Mouse (Mus musculus): ENCODE results near the gene Pf4. TPM values are rescaled to one million over a fixed set of nuclear protein-coding genes. Genes with fewer than 3 reads are reported as not detected.

Pf4 gene
- 41.2 and 50.2 TPM in 2 replicates for polyA plus RNA-seq (2012; rRNA removed)
- polyA plus RNA-seq (2014; fragmentation: Nextera tagmentation; extraction: Ambion mirVana), result 59.7 and 77.5 TPM in 2 replicates

GRCm38 (mm10) chr5:90771880-90772653 lies at the start of gene Pf4:
Gene Pf4, plus strand, starts transcription at chr5:90772435.
- H3K27ac ChIP-seq (replicated peaks; ENCODE audit: low read depth, low read length), result no peak within 1 kb of the TSS
- no peaks in the 10 kb centered on the region for H3K4me1 ChIP-seq (ENCODE audit: control insufficient read depth, insufficient read depth, low read length)
- H3K9ac ChIP-seq (ENCODE audit: low read depth, low read length, severe bottlenecking), result no peak within 1 kb of the TSS
- DNase-seq (ENCODE audit: low spot score), result no peak
- no peaks in the 10 kb centered on the region for H3K27me3 ChIP-seq (ENCODE audit: control insufficient read depth, insufficient read depth, low read length)
- H3K9me3 ChIP-seq (ENCODE audit: control insufficient read depth, low read length), result no peaks in the 10 kb centered on the region
- H3K4me2 ChIP-seq (replicated peaks; ENCODE audit: low read depth, low read length, severe bottlenecking), result no peak within 1 kb of the TSS
- H3K36me3 ChIP-seq (ENCODE audit: control insufficient read depth, insufficient read depth, low read length), result no peaks in the 10 kb centered on the region
- no peak for TF ChIP-seq POLR2A (IDR thresholded peaks at IDR 0.05; ENCODE audit: borderline replicate concordance, extremely low read depth, insufficient read depth, insufficient read length)
- H3K4me3 ChIP-seq (replicated peaks; ENCODE audit: low read length), result no peak within 1 kb of the TSS
- ATAC-seq (ENCODE audit: low FRiP score, low read depth), result no peak
- WGBS, result 82% methylated on average over 16 of the region's 16 CpGs

GRCm38 (mm10) chr5:90722656-90723055 lies 49.6 kb upstream of the Pf4 start:
- Histone ChIP-seq H3K36me3 (ENCODE audit: control insufficient read depth, insufficient read depth, low read length) (no peaks in the 10 kb centered on the region), H3K9me3 (ENCODE audit: control insufficient read depth, low read length) (no peaks in the 10 kb centered on the region), H3K27me3 (ENCODE audit: control insufficient read depth, insufficient read depth, low read length) (no peaks in the 10 kb centered on the region), H3K27ac (replicated peaks; ENCODE audit: low read depth, low read length) (no peak overlapping the region), H3K4me2 (replicated peaks; ENCODE audit: low read depth, low read length, severe bottlenecking) (no peak overlapping the region), H3K4me1 (ENCODE audit: control insufficient read depth, insufficient read depth, low read length) (no peaks in the 10 kb centered on the region), H3K4me3 (replicated peaks; ENCODE audit: low read length) (no peak overlapping the region), H3K9ac (ENCODE audit: low read depth, low read length, severe bottlenecking) (no peak overlapping the region)
- TF ChIP-seq POLR2A (IDR thresholded peaks at IDR 0.05; ENCODE audit: borderline replicate concordance, extremely low read depth, insufficient read depth, insufficient read length), result no peak
- no peak for DNase-seq (ENCODE audit: low spot score)
- 92% methylated on average over 3 of the region's 3 CpGs for WGBS
- ATAC-seq (ENCODE audit: low FRiP score, low read depth), result no peak

GRCm38 (mm10) chr5:90728254-90728653 lies 44.0 kb upstream of the Pf4 start:
- no peak for ATAC-seq (ENCODE audit: low FRiP score, low read depth)
- peaks cover 4% of the 10 kb centered on the region; the same call in 1 of the 2 replicates for H3K4me1 ChIP-seq (ENCODE audit: control insufficient read depth, insufficient read depth, low read length)

GRCm38 (mm10) chr5:90731480-90731879 lies 40.8 kb upstream of the Pf4 start:
- no peak overlapping the region for H3K9ac ChIP-seq (ENCODE audit: low read depth, low read length, severe bottlenecking)
- H3K9me3 ChIP-seq (ENCODE audit: control insufficient read depth, low read length), result no peaks in the 10 kb centered on the region
- 62% methylated on average over 4 of the region's 4 CpGs for WGBS
- ATAC-seq (ENCODE audit: low FRiP score, low read depth), result 0 out of 2 replicates have a peak, but pooled peaks have one; percentile 15
- TF ChIP-seq POLR2A (IDR thresholded peaks at IDR 0.05; ENCODE audit: borderline replicate concordance, extremely low read depth, insufficient read depth, insufficient read length), result no peak
- no peak overlapping the region for H3K4me3 ChIP-seq (replicated peaks; ENCODE audit: low read length)
- H3K36me3 ChIP-seq (ENCODE audit: control insufficient read depth, insufficient read depth, low read length), result no peaks in the 10 kb centered on the region
- no peak overlapping the region for H3K27ac ChIP-seq (replicated peaks; ENCODE audit: low read depth, low read length)
- no peaks in the 10 kb centered on the region for H3K27me3 ChIP-seq (ENCODE audit: control insufficient read depth, insufficient read depth, low read length)
- DNase-seq (ENCODE audit: low spot score), result peak; percentile 11
- peaks cover 4% of the 10 kb centered on the region; the same call in 1 of the 2 replicates for H3K4me1 ChIP-seq (ENCODE audit: control insufficient read depth, insufficient read depth, low read length)
- no peak overlapping the region for H3K4me2 ChIP-seq (replicated peaks; ENCODE audit: low read depth, low read length, severe bottlenecking)

More at GRCm38 (mm10) chr5:90728254-90728653, 44.0 kb upstream of the Pf4 start:
- no peaks in the 10 kb centered on the region for H3K9me3 ChIP-seq (ENCODE audit: control insufficient read depth, low read length)
- no peak overlapping the region for H3K4me2 ChIP-seq (replicated peaks; ENCODE audit: low read depth, low read length, severe bottlenecking)
- no peaks in the 10 kb centered on the region for H3K36me3 ChIP-seq (ENCODE audit: control insufficient read depth, insufficient read depth, low read length)
- no peak overlapping the region for H3K27ac ChIP-seq (replicated peaks; ENCODE audit: low read depth, low read length)
- H3K4me3 ChIP-seq (replicated peaks; ENCODE audit: low read length), result no peak overlapping the region
- 38% methylated on average over 3 of the region's 3 CpGs for WGBS
- no peaks in the 10 kb centered on the region for H3K27me3 ChIP-seq (ENCODE audit: control insufficient read depth, insufficient read depth, low read length)
- no peak for DNase-seq (ENCODE audit: low spot score)
- no peak for TF ChIP-seq POLR2A (IDR thresholded peaks at IDR 0.05; ENCODE audit: borderline replicate concordance, extremely low read depth, insufficient read depth, insufficient read length)
- H3K9ac ChIP-seq (ENCODE audit: low read depth, low read length, severe bottlenecking), result no peak overlapping the region

- ATAC-seq (ENCODE audit: low FRiP score, low read depth) (no peak), DNase-seq (ENCODE audit: low spot score) (no peak)
- Histone ChIP-seq H3K4me2 (replicated peaks; ENCODE audit: low read depth, low read length, severe bottlenecking) (no peak overlapping the region), H3K9ac (ENCODE audit: low read depth, low read length, severe bottlenecking) (no peak overlapping the region), H3K4me3 (replicated peaks; ENCODE audit: low read length) (no peak overlapping the region), H3K27me3 (ENCODE audit: control insufficient read depth, insufficient read depth, low read length) (no peaks in the 10 kb centered on the region), H3K27ac (replicated peaks; ENCODE audit: low read depth, low read length) (no peak overlapping the region), H3K36me3 (ENCODE audit: control insufficient read depth, insufficient read depth, low read length) (no peaks in the 10 kb centered on the region), H3K9me3 (ENCODE audit: control insufficient read depth, low read length) (no peaks in the 10 kb centered on the region), H3K4me1 (ENCODE audit: control insufficient read depth, insufficient read depth, low read length) (no peaks in the 10 kb centered on the region)
- no peak for TF ChIP-seq POLR2A (IDR thresholded peaks at IDR 0.05; ENCODE audit: borderline replicate concordance, extremely low read depth, insufficient read depth, insufficient read length)
- 62% methylated on average over 4 of the region's 4 CpGs for WGBS
Measured at GRCm38 (mm10) chr5:90742029-90742428, 30.2 kb upstream of the Pf4 start.

Measured in limb, embryonic 14.5 days (tissue).